Mouse (Mus musculus): ENCODE results near the gene Snx18.
A peak's percentile ranks its signal among the peaks of the same experiment; 100 is the strongest.

Snx18 gene

GRCm38 (mm10) chr13:113617891-113618823, at the start of gene Snx18:
Gene Snx18 (minus strand): TSS chr13:113618564.
- peak; percentile 94 for DNase-seq (ENCODE audit: low spot score)

GRCm38 (mm10) chr13:113663883-113664282, 45.5 kb upstream of the Snx18 start:
- no peak for DNase-seq (ENCODE audit: low spot score)

GRCm38 (mm10) chr13:113663151-113663779, 44.9 kb upstream of the Snx18 start, which contains the start of gene Hspb3:
Gene Hspb3 (minus strand): TSS chr13:113663676.
- DNase-seq (ENCODE audit: low spot score), result no peak

GRCm38 (mm10) chr13:113661826-113662271, 43.5 kb upstream of the Snx18 start:
- no peak for DNase-seq (ENCODE audit: low spot score)

- DNase-seq (ENCODE audit: low spot score), result no peak
These were observed 42.4 kb upstream of the Snx18 start for GRCm38 (mm10) chr13:113660576-113661310.

- no peak for DNase-seq (ENCODE audit: low spot score)
These were observed 38.8 kb upstream of the Snx18 start for GRCm38 (mm10) chr13:113657204-113657603.

- DNase-seq (ENCODE audit: low spot score), result no peak
These were observed 38.3 kb upstream of the Snx18 start for GRCm38 (mm10) chr13:113656639-113657038.

GRCm38 (mm10) chr13:113655511-113655910, 37.1 kb upstream of the Snx18 start:
- DNase-seq (ENCODE audit: low spot score), result no peak

GRCm38 (mm10) chr13:113640944-113641597, 22.7 kb upstream of the Snx18 start:
- no peak for DNase-seq (ENCODE audit: low spot score)

GRCm38 (mm10) chr13:113638914-113639313, 20.6 kb upstream of the Snx18 start:
- DNase-seq (ENCODE audit: low spot score), result no peak

- DNase-seq (ENCODE audit: low spot score), result no peak
These were observed 17.4 kb upstream of the Snx18 start for GRCm38 (mm10) chr13:113635799-113636222.

- no peak for DNase-seq (ENCODE audit: low spot score)
These were observed 16.5 kb upstream of the Snx18 start for GRCm38 (mm10) chr13:113634732-113635481.

GRCm38 (mm10) chr13:113632506-113632905, 14.1 kb upstream of the Snx18 start:
- DNase-seq (ENCODE audit: low spot score), result no peak

GRCm38 (mm10) chr13:113627601-113628000, 9.2 kb upstream of the Snx18 start:
- DNase-seq (ENCODE audit: low spot score), result no peak

GRCm38 (mm10) chr13:113622865-113623255, 4.5 kb upstream of the Snx18 start:
- no peak for DNase-seq (ENCODE audit: low spot score)

GRCm38 (mm10) chr13:113622122-113622864, 3.9 kb upstream of the Snx18 start:
- DNase-seq (ENCODE audit: low spot score), result no peak

GRCm38 (mm10) chr13:113619003-113619402, 639 bp upstream of the Snx18 start:
- DNase-seq (ENCODE audit: low spot score), result no peak

GRCm38 (mm10) chr13:113617338-113617890, 950 bp downstream of the Snx18 start:
- no peak for DNase-seq (ENCODE audit: low spot score)

- DNase-seq (ENCODE audit: low spot score), result no peak
These were observed 1.5 kb downstream of the Snx18 start for GRCm38 (mm10) chr13:113616751-113617337.

Measured in urinary bladder, postnatal 14 days (tissue).